Mouse (Mus musculus): ENCODE measurements around the gene Oas1e.

Gene Oas1e

DNA sequence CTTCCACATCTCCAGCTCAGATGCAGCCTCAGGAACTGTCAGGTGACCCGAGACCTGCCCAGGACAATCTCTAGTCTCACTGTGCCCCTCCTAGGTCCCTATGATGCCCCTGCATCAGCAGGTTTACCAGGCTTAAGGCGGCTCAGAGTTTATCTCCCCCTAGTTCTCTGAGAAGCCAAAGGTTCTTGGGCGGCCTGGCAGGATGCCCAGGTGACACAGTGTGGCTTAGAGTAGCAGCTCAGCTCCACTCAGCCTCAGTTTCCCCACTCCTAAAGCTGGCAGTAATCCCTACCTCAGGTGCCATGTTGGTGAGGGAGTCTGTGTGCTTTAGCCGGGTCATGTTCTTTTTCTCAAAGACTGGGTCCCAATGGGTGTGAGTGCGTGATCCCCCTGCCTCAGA, 18.5 kb downstream of the Oas1e start:
- no peak for DNase-seq (ENCODE audit: low spot score in 2 of 2)

DNA sequence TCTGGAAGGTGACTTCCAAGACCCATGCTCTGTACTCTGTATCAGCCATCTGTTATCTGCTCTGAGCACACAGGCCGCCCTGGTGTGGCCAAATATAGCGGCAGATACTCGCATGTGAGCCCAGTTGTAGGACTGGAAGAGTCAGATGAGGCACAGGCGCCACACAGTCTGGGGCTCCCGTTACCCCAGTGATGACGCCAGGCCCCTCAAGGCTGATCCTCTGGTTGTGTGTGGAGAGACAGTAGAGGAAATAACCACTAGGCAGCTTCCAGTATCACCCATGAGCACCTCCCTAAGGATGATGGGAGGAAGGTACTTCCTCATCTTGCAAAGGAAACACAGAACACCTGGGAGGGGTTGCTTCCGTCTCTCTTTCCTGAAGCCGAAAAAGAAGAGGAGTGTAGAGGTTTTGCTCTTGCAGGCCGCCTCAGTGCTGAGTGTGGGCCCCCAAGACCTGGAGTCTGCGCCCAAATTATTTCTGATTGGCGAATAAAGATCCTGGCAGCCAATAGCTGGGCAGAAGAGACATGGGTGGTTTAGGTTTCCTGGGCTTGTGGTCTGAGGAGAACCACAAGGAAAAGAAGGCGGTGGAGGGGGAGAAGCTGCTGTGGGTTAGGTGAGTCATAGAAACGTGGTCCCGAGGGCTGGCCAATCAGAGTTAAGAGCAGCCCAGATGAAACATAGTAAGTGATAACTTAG, 19.9 kb downstream of the Oas1e start:
- no peak for DNase-seq (ENCODE audit: low spot score in 2 of 2)

DNA sequence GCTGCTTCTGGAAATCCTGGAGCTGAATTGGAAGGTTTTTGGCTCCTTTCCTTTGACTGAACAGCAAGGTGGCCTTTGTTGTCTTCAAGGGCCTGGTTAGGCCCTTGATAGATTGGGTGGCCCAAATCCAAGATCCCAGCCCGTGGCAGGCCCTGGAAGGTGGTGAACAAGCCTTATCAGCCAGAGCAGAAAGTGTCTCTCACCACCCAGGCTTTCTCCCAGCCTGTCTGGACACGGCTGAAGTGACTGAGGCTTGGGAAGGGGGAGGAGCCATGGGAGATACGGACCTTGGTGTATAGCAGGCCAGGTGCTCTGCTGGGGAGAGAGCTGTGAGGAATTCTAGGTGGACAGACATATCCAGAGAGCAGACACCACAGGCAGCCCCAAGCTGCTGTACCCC, 25.9 kb downstream of the Oas1e start:
- no peak for DNase-seq (ENCODE audit: low spot score in 2 of 2)

DNA sequence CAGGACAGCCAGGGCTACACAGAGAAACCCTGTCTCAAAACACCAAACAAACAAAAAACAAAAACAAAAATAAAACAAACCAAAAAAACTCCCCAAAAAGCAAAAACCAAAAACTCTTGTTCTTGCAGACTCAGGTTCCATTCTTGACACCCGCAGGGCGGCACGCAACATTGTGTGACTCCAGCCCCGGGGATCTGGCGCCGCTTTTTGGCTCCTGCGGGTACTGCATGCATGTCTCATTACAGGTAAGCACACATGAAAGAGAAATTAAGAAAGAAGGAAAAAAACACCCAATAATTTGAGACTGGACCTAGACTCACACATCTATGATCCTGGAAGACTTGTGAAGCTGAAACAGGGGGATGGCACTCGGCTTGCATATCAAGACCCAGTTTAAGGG, 30.3 kb downstream of the Oas1e start:
- no peak for DNase-seq (ENCODE audit: low spot score in 2 of 2)

DNA sequence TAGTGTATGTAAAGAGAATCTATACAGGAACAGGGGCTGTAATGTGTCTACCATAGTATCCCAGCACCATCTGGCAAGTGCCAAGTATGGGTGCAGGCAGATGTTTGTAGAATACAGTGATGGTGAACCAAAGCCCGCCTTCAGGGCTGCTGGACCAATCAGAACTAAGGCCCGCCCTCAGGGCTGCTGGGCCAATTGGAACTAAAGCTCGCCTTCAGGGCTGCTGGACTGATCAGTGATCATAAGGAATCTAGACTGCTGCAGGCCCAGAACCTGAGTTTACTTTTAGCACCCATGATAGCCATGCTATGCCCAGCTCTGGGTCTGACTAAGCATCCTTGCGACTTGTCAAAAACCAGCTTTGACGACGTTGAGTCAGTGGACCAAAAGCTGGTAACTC, 33.4 kb downstream of the Oas1e start:
- no peak for DNase-seq (ENCODE audit: low spot score in 2 of 2)

DNA sequence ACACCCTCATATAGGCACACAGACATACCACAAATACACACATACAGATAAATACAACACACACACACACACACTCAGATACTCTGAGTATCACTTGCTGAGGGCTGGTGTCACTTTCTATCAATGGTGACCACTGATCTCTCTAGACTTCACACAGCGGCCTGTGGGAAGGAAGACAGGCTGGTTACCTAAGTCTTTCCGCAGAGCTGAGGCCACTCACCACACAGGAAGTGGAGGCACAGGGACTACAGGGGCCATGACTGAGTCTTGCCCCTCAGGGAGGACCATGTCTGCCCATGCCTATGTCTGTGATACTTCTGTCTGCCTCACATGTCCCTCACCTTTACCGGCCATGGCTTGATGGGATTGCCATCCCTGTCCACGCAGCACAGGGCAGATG, 41.1 kb downstream of the Oas1e start:
- DNase-seq (ENCODE audit: low spot score in 2 of 2) = no peak

DNA sequence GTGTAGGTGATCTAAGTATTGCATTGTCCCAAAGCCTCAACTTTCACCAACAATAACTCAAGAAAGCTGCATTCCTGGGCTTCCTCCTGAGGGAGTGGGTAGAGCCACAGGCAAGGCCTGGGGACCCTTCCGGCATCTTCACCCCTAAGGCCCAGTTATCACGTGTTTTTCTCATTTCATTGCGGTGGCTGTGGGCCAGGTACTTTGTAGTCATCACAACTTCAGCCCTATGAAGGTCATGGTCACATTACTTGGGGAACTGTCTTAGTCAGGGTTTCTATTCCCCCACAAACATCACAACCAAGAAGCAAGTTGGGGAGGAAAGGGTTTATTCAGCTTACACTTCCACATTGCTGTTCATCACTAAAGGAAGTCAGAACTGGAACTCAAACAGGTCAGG, 42.5 kb downstream of the Oas1e start:
- no peak for DNase-seq (ENCODE audit: low spot score in 2 of 2)

DNA sequence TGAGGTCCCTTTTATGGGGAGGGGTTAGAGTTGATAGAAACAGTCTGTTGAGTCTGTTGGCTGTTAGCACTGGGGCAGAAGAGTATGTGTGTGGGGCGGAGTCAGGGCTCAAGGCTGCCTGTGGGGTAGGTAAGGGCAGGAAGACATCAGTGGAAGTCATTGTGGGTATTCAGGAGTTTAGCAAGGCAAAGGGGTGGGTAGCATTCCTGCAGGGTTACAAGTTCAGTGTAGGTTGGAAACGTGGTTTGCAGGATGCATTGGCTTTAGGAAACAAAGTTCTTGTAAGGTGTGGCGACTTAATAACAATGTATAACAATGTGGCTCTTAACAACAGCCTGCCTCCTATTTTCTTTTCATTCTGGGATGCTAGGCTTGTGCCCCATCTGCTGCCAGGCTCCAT, 44.1 kb downstream of the Oas1e start:
- no peak for DNase-seq (ENCODE audit: low spot score in 2 of 2)

DNA sequence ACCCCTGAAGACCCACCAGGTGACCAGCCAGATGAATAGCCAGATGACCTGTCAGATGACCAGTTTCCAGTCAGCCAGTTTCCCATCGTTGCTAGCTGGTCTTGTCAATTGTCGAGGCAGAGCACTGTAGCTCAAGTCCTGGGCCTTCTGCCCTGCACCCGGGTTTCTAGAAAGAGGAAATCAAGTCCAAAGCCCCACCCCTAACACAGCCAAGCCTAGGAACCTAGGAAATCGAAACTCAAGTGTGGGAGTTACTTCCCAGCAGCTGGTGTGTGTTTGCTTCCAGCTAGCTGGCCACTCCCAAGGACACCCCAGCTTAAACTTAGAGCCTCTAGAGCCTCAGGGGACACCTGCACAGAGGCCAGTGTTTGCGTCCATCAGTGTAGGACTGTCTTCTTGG, 45.6 kb downstream of the Oas1e start, which contains the start of gene Oas2:
Gene Oas2, minus strand, starts transcription at position 166 of the 400 bp plus-strand sequence.
- no peak for DNase-seq (ENCODE audit: low spot score in 2 of 2)

DNA sequence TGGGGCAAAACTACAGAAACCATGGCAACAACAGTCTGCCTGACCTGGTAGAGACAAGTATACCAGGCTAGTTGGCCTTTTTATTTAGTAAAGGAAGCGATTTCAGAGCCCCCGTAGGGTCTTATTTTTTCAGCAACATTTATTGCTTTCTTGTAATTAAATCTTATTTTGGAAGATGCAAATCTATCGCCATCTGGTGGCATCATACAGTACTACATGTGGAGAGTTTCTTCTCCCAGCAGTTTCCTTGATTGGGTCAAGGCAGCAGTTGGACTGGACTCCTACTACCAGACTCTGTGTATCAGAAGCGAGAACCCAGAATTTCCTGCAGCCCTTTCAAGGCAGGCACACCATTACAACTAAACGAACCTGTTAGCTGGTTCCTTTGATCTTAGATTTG, 48.9 kb downstream of the Oas1e start:
- DNase-seq (ENCODE audit: low spot score in 2 of 2) = peak; percentile 22 to 24

DNA sequence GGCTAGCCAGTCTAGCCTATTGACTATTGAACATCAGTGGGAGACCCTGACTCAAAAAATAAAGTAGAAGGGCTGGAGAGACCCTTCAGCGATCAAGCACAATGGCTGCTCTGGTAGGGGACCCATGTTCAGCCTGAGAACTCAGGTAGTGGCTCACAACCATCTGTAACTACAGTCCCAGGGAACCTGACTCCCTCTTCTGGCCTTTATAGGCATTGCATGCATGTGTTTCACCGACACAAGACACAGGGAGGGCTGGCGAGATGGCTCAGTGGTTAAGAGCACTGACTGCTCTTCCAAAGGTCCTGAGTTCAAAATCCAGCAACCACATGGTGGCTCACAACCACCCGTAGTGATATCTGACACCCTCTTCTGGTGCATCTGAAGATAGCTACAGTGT, 53.2 kb downstream of the Oas1e start:
- DNase-seq (ENCODE audit: low spot score in 2 of 2) = no peak
